Mouse (Mus musculus) fat pad, adult 2 months (tissue): ENCODE measurements around the gene Btbd18.
"Not testable (repeated sequence)": the region's sequence is repeated elsewhere in the genome, so short reads cannot be mapped to it uniquely, and the experiment has no call there.

Experiments used
- DNase-seq: peaks from one replicate; pipeline ENCODE4 v3.0.0-alpha.2; 2011; ENCODE audit warnings: low read depth, low spot score; ENCODE audit errors: extremely low read depth

Btbd18 gene

GRCm38 (mm10) chr2:84647051-84647568 lies 11.8 kb upstream of the Btbd18 start:
- no peak for DNase-seq

- no peak for DNase-seq
These were observed 10.5 kb upstream of the Btbd18 start for GRCm38 (mm10) chr2:84648369-84648768.

GRCm38 (mm10) chr2:84649674-84650073 lies 9.2 kb upstream of the Btbd18 start:
- DNase-seq = no peak

DNA sequence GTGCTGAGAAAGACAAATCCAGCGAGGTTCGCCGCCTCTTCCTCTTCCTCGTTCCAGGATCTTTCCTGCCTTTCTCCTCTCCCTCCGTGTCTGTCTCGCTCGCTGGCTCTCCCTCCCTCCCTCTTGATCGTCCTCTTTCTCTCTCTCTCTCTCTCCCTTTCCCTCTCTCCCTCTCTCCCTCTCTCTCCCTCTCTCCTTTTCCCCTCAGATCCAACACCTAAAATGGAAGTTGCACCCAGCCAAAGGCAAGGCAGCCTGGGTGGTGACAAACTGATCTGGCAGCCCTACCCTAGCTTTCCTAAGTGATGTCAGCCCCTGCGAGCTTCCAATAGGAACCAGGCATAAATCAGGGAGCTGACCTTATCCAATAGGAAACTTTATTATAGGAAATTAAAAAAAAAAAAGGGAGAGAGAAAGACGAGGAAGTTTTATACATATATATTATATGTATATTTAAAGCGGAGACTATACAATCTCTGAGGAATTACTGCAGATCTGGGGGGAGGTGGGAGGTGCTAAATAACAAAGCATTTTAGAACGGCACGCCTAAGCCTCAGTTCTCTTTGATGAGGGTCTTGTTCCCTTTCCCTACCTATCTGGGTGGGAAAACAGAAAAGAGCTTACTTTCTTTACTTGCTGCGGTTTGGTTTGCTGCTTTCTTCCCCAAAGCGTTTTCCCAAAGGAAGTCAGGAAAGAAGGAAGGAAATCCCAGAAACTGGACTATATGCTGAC lies 8.2 kb upstream of the Btbd18 start, which contains the start of gene Ctnnd1:
Gene Ctnnd1, minus strand, starts transcription at position 302 of the 732 bp plus-strand sequence.
- DNase-seq = peak; percentile 80

- no peak for DNase-seq
These were observed 5.5 kb upstream of the Btbd18 start for GRCm38 (mm10) chr2:84653354-84653753.

- DNase-seq = no peak
These were observed 3.0 kb upstream of the Btbd18 start for GRCm38 (mm10) chr2:84655864-84656263.

DNA sequence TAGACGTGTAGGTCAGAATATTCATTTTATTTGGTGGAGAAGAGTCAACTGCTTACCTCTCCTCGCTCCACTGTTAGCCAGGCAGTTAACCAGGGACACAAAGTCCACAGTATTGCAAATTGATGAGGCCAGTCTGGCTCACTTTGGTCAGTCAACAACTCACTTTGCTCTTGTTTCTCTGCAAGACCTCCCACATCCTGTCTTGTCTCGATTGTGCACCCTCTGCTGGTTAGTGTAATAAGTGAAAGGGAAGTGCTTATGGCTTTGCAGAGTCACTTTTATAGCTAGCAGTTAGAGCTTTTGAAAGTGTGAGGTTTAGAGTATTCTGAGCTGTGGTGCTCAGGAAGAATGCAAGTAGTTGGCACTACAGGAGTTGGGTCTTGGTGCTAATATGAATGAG lies 1.4 kb downstream of the Btbd18 start:
- DNase-seq = no peak

GRCm38 (mm10) chr2:84662866-84663265 lies 4.0 kb downstream of the Btbd18 start:
- DNase-seq = no peak

DNA sequence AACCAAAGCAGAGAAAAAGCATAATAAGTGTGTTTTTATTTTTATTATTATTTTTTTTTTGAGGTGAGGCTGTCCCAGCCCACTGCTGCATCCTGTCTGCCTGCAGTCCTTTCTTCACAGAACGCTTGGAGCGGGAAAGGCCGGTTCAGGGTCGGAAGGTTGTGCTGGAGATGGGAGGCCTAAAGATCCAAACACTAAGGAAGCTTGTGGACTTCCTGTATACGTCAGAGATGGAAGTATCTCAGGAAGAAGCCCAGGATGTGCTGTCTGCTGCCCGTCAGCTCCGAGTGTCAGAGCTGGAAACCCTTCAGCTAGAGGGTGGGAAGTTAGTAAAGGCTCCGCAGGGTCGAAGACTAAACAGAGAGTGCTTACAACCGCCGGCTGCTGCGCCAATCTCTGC lies 7.2 kb downstream of the Btbd18 start:
- DNase-seq = no peak

DNA sequence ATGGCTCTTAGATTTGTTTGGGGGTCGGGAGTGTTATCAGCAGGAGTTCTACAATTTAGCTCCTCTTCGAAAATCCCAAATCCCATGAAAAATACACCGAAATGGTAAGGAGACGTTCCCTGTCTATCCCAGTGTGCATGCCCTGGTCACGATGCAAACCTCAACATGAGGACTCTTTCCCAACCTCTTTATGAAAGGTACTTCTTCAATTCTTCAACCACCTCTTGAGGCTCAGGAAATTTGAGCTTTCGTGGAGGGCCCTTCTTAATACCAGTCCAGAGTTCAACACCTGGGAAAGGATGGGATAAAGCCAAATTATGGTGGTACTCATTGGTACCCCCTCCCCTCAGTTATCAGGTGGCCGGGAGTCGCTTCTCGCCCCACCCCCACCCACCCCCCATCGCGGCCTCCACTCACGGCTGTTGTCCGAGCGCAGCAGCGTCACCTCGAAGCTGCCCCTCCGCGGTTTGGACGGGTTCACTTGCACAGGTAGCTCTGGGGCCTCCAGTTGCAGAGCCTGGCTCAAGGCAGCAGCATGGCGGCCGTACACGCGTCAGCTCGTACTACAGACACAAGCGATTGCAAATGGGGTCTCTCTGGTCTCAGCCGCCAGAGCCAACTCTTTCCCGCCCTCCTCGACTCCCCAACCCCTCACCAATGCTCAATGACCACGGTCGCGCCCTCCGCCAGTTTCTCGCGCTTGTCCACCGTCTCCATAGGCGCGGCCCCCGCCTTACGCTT lies 11.1 kb downstream of the Btbd18 start:
- no peak for DNase-seq

GRCm38 (mm10) chr2:84670569-84670933 lies 11.7 kb downstream of the Btbd18 start, which contains the start of gene Selenoh:
Selenoh (minus strand) TSS chr2:84670770.
- DNase-seq = no peak

DNA sequence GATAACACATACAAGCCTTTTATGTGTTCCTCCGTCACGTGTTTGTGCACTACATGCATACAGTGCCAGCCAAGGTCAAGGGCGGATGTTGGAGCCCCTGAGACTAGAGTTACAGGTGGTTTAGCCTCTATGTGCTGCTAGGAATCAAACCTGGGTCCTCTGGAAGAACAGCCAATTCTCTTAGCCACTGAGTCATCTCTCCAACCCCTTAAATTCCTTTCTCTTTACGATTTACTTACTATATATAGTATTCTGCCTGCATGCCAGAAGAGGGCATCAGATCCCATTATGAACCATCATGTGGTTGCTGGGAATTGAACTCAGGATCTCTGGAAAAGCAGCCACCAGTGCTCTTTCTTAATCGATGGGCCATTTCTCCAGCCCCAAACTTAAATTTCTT lies 12.7 kb downstream of the Btbd18 start:
- DNase-seq = not testable (repeated sequence)

GRCm38 (mm10) chr2:84677270-84677967 lies 18.5 kb downstream of the Btbd18 start:
- DNase-seq = no peak

DNA sequence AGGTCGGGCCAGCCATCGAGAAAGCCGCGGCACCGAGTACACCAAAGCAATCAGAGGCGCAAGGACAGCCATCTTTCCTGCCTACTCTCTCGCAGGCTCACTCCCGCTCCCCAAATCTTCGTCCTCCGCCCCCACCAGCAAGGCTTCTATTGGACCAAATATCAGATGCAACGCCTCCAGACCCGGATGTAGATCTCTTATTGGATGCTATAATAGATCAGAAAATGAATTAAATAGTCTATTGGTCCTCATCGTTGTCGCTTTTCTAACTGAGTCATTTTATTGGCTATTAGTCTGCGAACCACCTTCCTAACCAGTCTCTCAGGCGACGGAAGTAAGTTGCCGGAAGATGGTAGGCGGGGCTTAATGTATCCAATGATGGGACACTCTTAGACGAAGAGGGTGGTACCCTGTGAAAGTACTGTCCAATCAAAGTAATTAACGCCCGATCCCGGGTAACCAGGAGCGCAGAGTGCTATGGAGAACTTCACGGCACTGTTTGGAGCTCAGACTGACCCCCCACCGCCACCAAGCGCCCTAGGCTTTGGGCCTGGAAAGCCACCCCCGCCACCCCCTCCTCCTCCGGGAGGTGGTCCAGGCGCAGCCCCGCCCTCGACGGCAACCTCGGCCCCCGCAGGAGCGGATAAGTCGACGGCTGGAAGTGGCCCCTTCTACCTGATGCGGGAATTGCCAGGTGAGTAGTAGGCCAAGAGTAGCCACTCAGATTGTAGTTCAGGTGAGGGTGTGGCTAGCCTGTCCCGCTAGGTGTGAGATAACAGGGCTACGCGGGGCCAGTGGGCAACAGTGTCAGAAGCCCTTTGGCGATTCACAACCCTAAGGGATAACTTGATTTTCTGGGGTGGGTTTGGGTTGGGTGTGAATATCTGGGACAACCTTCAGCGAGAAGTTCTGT lies 19.3 kb downstream of the Btbd18 start, which contains the start of the genes Gm28635 and Med19:
Gene Gm28635, minus strand, starts transcription at position 74 of the 913 bp plus-strand sequence.
Gene Med19, plus strand, starts transcription at position 435 of the 913 bp plus-strand sequence.
- DNase-seq = peak; percentile 99

DNA sequence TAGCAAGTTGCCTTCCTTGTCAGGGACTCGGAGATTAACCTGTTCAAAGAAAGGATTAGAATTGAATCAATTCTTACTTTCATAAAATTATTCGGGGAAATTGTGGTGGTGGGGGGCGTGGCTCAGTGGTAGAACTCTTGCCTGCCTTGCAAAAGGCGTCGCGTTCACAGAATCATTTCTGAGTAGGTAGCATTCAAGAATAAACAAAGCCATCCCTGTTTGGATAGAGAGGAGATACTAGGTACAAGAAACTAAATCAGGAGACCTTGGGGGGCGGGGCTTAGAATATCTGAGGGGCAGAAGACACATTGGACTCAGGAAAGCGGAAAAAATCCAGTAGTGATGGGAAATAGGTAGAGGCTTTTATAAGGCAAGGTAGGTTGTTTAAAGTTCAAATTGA lies 20.1 kb downstream of the Btbd18 start, which contains the start of gene Tmx2:
Gene Tmx2, minus strand, starts transcription at position 125 of the 400 bp plus-strand sequence.
- no peak for DNase-seq

DNA sequence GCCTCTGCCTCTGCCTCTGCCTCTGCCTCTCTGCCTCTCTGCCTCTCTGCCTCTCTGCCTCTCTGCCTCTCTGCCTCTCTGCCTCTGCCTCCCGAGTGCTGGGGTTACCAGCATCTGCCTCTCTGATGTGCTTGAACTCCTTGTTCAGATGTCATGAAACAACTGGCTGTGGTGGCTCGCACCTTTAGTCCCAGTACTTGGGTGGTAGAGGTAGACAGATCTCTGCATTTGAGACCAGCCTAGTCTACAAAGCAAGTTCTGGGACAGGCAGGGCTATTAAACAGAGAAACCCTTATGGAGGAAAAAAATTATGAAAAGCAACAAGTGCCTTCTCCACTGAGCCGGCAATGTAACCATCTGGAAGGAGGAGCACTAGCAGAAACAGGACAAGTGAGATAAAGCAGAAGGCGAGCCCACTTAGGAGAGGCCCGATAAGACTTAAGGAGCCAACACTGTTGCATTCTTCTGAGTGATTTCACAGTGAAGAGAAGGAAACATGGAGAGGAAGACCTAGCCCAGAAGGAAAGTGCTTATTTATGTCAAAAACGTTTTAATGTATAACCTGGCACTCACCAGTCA lies 23.8 kb downstream of the Btbd18 start:
- DNase-seq = no peak

GRCm38 (mm10) chr2:84688080-84688844 lies 29.4 kb downstream of the Btbd18 start:
- DNase-seq = no peak

- no peak for DNase-seq
These were observed 31.2 kb downstream of the Btbd18 start for GRCm38 (mm10) chr2:84690050-84690449.
